Mouse (Mus musculus) cerebellum, adult 8-10 months (tissue): ENCODE data around the gene Dclre1b.
A peak's percentile ranks its signal among the peaks of the same experiment; 100 is the strongest.
"Not testable (repeated sequence)": the region's sequence is repeated elsewhere in the genome, so short reads cannot be mapped to it uniquely, and the experiment has no call there.

ENCODE experiments used
- DNase-seq: peaks from one replicate; pipeline ENCODE4 v3.0.0; 2022

Dclre1b gene

DNA sequence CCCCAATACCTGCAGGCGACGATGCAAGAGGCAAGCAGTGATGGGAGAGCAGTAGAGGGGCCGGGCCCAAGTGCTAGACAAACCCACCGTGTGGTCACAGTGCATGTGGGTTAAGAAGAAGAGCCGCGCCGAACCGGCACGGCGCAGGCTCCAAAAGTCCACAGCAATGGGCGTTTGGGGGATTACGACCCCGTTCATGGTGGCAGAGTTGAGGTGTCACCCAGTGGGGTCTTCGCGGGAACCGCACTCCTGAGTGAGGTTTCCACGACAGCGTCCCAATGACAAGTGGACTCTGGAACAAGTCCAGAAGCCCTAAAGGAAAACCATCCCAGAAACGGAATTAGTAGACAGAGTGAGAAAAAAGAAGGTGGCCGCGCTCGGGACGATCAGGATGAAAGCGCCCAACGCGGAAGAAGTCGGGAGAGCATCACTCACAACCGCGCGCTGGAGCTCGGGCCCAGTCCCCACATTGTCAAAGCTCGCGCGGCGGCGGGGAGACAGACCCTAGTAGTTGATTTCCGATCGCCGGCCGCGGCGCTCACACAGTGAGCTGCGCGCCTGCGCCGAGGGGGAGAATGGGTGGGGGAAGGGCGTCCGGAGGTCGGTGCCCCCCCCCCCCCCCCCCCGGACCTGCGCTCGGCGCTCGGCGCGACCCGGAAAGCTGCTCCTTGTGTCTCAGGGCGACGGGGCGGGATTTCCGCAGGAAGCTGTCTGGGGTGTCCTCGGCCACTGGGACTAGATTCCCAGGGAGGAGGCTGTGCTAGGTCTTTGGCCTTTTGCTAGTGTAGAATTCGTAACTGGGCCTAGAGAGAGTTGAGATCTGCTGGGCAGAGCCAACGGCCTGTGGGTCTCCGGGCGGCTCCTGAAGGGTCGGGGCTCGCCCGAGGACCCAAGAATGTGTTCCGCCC is at the start of gene Dclre1b, which contains the start of the genes Ap4b1 and Gm43064:
Gene Dclre1b, minus strand, starts transcription at position 554 of the 908 bp plus-strand sequence.
Gene Ap4b1, plus strand, starts transcription at position 630 of the 908 bp plus-strand sequence.
Gene Gm43064, plus strand, starts transcription at position 683 of the 908 bp plus-strand sequence.
- peak; percentile 85 for DNase-seq

DNA sequence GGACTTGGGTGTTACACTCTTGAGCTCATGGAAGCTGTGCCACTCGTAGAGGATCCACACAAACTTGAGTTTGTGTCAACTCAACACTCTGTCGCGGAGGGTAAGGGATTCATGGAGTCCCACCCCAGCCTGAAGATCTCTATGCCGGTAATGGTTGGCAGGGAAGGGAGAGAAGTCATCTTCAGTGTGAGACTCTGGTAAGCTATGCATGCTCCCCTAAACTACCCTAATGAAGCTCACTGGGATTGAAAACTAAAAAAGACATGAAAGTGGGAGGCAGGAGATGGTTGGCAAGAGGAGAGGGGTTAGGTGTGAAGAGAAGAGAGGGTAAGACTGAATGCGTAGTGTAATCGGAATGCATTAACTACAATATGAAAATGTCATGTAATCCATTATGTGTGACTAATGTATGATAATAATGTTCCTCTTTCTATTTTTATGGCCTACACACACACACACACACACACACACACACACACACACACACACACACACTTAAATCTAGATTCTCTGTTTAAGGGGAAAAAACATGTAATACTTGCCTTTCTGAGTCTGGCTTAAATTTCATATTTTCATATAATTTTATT is 48.8 kb upstream of the Dclre1b start:
- no peak for DNase-seq

DNA sequence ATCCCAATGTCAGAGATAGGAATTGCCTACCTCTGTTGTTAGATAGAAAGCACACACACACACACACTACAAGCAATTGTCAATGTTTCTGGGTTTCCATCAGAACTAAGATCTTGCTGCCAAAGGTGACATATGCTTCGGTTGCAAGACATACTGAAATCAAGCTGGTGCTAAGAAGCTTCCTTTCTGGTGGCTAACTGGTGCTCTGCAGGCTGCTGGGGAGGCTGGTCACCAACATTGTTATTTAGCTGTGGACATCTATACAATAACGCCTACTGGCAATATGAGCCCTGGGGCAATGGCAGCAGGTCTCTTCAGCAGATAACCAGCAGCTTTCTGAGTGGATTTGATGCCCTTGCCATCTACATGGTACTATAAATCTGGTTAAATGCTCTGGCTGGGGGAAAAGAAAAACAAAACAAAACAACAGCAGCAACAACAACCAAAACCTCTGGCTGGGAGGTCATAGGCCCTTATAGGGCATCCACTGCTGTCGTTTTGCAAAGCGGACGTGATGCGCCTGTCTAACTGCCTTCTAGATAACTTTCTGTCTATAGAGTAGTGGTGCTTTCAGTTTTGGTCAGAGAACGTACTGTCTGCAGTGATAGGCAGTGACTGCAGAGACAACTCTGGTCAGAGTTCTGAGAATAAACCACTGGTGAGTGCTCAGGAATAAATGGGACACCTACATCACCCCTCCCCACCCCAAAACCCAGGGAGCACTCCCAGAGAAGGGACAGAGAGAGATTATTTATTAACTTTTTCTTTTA is 48.0 kb upstream of the Dclre1b start:
- no peak for DNase-seq

DNA sequence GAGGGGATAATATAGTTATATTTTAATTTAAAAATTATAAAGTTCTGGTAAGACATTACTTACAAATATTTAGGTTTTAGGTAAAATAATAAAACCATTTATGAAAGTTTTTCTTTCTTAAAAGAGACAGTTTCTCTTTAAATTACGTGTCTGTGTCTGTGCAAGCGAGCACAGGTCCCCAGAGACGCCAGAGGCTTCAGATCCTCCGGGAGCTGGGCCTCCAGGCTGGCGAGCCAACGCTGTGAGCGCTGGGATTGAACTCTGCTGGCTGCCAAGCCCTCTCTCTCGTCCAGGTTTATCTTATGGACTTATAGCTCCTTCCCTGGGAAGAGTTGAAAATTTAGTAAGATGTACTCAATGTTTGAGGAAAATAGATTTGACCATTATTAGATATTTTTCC is 44.6 kb upstream of the Dclre1b start:
- DNase-seq = no peak

DNA sequence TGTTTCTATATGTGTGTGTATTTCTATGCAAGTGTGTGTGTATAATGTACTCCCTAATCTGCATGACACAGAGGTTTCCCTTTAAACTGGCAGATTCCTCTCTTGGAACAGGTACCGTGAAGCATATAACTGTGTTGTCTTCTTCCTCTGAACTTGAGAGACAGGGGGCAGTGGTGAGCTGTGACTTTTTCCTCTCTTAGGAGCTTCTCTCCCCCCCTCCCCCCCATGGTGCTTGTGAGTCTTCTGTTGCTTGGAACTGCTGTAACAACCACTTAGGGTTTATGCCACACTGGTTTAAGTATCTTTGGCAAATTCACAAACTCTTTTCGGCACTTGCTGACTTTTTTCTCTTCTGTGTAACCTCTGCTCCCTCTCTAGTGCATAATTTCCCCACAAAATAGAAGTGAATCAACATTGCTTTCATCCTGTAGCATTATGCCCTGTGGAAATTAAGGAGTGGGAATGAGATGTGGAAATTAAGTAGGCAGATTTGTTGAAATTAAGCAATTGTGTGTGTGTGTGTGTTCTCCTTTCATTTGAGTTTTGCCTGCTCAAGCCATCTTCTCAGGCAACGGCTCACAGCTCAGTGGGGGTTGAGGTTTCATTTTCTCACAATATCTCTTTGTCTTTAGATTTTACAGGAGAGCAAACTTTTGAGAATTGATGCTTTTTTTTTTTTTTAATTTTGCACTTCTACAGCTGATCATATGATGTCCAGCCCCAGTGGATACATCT is 43.5 kb upstream of the Dclre1b start:
- peak; percentile 89 for DNase-seq

DNA sequence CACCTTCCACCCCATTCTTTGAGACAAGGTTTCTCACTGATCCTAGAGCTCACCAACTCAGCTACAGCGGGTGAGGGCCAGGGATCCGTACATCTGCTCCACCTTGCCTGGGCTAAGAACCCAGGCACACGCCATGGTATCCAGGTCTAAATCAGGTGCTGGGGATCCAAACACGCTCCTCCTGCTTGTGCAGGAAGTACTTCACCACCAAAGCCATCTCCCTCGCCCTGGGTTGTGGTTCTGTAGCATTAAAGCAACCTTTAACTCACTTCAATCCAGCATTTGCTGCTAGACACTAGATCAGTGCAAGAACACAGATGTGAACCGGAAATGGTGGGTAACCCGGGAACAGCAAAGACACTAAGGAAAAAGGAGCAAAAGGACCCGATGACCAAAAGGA is 42.6 kb upstream of the Dclre1b start:
- peak; percentile 59 for DNase-seq

DNA sequence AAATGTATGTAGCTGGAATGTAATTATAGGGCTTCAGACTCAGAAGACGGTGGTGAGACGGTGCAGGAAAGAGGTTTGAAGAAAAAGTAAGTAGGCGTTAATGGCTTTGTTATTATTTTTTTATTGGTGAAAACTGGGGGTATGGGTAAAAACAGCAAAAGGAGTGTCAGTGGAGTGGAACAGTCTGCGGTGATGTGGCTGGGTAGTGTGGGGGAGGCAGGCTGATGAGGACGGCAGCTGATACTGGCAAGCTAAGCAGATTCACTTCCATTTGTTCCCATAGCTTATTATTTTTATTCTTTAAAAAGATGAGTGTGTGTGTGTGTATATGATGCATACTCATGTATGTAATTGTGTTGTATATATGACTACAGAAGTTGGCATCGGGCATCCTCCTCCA is 42.2 kb upstream of the Dclre1b start:
- peak; percentile 53 for DNase-seq

DNA sequence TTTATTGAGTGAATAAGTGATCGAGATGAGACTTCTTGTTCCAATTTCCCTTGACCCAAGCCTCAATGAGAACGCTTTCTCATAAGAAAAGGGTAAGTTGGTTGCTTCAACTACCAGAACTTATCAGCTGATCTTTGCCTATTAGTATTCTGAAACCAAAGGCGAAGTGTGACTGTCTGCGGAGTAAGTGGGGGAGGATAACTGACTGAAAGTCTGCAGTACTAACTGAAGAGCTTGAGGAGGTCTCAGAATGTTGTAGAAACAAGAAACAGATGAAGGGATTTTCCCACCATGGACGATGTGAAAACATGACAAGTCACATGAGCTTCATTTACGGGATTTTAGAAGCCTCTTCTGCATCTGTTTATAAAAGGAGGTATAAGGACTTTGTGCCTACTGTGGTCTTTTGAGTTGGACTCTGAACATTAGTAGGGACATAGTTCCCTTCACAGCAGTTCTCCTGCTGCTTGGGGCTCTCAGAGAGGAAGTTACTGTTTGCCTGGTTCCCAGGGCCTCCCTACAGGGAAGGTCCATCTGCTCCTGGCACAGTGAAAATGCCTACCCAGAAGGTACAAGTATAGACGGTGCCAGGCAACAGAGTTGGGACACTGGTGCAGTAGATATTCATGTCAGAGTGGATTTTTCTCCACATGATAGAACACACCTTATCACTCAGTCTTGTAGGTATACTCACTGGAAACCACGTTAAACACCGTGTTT is 41.6 kb upstream of the Dclre1b start:
- peak; percentile 89 for DNase-seq

DNA sequence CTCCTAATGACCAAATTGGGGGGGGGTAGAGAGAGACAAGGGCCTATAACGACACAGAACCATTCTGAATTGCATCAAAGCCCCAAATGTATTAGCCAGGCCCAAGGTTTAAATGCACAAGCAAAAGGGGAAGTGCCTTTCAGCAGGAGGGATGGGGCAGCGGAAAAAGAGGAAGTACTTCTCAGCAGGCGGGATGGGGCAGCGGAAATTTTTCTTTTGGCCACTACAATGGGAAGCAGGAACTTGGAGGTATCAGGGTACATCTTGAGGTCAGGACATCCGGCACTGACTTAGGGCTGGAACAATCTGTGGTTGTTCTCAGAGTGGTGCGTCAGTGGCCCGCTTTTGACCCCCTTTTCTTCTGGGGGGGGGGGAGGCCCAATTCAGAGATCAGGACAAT is 31.7 kb upstream of the Dclre1b start:
- not testable (repeated sequence) for DNase-seq

DNA sequence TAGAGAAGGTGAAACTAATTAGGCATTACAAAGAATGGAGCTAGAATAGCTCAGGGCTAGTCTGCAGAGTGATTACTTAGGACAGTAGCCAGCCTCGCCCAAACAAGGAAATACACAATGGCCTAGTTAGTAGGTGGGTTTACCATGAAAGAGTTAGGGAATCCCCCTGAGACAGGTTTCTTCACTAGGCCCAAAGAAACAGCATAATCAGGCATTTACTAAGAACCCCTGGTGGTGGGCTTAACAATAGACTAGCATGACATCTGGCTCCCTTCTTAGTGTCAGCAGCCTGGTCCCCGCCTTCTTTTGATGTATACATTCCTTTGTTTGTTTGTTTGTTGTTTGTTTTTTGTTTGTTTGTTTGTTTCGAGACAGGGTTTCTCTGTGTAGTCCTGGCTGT is 31.0 kb upstream of the Dclre1b start:
- DNase-seq = not testable (repeated sequence)

DNA sequence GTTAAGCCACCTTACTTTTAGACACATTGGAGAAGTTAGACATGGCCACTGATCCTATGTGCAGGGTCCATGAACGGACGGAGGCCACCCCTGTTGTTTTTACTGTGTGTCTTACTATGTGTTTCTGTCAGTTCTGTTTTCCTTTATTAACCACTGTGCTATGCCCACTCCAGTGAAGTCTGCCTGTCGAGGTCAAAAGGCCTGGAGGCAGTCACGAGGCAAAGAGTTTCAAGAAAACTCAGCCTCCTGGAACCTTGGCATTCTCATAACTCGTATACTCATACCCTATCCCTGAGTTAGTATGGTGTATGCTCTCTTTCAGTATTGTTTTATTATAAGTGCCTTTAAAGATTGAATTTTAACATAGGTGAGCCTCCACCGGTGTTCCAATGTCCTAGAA is 30.5 kb upstream of the Dclre1b start:
- DNase-seq = no peak

DNA sequence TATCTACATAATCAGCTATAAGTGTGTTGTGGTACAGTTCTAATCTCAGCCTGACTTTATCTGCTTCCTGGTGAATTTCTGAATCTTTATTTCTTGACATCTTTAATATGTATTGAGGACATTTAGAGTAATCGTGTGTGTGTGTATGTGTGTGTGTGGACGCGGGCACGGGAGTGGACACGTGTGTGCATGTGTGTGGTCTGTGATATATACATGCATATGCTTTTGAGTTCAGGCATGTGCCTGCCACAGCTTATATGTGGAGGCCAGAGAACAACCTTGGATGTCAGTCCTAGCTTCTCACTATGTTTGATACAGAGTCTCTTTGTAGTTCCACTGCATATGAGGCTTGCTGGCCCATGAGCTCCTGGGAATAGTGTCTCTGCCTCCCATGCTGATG is 27.2 kb upstream of the Dclre1b start:
- DNase-seq = no peak

DNA sequence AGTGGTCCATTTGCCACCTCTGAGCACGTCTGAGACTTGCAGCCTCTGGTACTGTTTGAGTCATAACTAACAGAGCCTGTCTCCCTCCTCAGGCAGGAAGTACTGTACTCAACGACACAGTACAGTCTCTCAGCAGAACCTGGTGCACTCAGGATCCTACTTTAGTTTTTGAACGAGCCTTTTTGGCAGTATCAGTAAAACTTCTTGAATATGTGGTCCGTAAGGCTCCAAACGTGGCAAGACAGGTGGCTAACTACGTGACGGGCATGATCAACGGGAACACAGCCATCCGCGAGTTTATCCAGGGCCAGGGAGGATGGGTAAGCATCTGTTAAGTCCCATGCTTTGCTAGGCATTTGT is 26.7 kb upstream of the Dclre1b start:
- peak; percentile 63 for DNase-seq

DNA sequence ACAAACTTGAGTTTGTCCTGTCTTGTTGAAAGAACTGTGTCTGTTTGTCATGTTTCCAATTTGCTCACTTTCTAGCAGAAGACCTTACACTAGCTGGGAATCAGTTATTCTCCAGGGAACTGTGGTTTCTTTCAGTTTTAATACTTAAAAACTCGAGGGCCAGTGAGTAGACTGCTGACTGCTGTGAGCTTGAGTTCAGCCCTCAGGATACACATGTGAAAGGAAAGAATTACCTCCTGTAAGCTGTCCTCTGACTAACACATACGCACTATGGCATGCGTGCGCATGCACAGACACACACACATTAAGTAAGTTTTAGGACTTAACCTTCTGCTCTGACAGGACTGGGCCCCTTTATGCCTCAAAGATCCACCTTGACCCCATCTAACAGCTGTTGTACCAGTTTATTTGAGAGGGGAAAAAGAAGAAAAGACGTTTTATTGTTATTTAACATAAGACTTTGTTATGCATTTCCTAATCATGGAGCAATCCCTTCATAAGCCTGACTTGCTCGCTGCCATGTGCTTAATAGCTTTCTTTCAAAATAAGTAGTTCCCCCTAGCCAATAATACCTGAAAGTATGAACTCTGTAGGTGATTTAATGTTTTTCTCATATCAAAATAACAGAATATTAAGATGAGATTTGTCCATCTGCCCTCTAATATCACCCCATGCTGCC is 26.2 kb upstream of the Dclre1b start:
- DNase-seq = no peak

DNA sequence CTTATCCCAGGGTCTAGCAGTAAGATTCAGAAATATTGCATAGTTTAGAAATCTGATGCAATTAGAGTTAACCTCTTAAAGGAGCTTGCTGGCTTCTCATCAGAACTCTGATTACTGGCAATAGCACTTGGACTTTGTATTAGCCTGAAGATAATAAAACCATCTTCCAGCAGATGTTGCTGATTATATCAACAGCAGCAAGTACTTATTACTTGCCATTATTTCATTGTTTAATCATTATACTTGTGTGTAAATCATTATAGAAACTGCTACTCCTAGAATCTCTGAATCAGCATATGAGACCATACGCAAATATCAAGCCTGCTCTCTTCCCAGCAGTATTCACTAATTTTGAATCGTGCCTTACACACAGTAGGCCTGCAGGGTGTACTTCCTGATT is 24.8 kb upstream of the Dclre1b start:
- DNase-seq = no peak

DNA sequence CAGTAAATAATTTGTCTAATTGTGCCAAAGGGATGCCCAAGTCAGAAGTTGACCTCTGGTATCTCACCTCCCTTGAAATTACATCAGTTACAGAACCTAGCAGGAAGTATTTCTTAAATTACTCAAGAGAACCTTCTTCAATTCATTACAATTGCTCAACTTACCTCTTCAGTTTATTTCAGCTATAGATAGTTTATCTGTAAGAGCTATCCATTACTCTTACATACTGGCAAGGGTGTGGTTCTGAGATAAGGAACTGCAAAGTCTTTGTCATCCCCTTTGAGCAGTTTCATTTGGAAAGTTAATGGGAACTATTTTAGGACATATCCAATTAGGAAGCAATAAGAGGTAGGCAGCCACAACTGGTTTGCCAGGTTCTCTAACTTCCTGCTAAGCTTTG is 23.2 kb upstream of the Dclre1b start, which contains the start of gene Bcl2l15:
Gene Bcl2l15, plus strand, starts transcription at position 176 of the 400 bp plus-strand sequence.
- no peak for DNase-seq

DNA sequence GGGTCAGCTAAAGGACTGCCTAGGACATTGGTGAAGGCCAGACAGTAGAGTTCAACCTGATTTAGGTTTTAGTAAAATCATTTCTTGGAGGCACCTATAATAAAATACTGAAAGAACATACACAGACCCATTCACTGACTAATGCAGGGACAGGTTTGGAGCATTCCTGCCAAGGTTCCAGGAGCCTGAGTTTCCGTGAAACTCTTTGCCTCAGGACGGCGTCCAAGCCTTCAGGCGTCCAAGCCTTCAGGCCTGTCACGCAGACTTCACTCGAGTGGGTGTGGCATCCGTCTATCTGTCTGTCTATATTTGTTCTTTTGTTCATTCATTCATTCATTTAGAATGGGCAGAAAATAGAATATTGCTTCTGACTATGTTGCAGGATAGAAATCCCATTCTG is 21.9 kb upstream of the Dclre1b start:
- no peak for DNase-seq

DNA sequence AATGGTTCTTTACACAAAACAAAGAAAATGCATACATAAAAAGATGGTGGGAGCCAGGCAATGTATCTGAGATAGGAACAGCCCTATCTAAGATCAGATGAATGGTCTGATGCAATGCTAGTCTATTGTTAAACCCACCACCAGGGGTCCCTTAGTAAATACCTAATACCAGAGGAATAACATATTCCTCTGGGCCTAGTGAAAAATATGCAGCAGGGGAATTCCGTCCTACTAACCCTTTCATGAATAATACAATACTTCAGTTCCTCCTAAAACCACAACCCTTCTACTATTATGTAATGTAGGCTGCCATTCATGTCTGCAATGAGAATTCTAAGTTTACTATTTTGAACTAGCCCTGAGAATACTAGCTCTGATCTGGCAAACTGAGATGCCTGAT is 21.4 kb upstream of the Dclre1b start:
- not testable (repeated sequence) for DNase-seq

DNA sequence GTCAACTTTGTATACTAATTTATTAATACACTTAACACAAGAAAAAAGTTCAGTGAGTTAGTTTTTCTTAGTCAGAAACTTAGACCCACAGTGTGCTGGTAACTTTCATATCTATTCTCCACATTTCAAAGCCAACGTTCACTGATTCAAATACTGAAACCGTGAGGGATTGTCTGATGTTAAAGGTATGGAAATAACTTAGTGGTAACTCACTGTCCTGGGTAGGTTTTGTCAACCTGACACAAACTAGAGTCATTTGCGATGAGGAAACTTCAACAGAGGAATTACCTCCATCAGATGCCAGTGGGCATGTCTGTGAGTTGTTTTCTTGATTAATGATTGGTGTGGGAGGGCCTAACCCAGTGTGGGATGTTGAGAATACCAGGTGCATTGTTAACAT is 19.8 kb upstream of the Dclre1b start:
- no peak for DNase-seq

DNA sequence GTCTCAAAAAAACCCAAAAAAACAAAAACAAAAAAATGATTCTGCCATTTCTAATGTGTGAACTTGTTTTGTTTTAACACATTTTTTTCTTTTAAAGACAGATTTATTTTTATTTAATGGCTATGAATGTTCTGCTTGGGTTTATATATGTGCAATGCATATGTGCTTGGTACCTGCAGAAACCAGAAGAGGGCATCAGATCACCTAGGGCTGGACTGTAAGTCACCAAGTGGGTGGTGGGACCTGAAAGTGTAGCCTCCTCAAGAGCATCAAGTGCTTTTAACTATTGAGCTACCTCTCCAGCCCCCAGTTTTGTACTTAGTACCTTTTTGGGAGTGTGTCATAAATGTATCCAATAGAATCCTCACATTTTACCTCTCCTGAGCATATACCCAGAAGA is 18.3 kb upstream of the Dclre1b start:
- no peak for DNase-seq

DNA sequence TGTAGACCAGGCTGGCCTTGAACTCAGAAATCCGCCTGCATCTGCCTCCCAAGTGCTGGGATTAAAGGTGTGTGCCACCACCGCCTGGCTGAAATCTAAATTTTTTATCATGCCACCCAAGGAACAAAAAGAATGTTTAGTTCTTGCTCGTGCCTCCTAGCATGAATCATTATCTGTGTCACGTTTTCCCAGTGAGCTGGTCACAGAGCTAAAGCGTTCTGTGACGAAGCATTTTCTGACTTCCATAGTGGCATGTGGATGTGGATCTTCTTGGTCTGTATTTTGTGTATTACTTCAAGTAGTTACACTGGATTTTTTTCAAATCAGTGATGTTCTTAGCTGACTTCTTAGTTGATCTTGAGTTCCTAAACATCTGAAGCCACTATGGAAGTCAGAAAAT is 1.7 kb upstream of the Dclre1b start:
- no peak for DNase-seq

DNA sequence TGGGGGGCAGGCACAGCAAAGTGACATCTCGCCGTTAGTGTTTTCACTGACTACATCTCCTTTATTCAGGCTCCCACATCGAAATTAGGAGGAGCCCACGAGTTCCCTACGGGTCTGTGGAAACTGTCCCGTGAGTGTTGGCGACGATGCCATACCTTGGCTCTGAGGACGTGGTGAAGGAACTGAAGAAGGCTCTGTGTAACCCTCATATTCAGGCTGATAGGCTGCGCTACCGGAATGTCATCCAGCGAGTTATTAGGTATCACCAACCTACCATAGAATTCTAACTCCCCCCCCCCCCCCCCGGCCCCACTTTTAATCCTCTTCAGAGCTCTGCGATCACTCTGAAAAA is 531 bp upstream of the Dclre1b start:
- DNase-seq = no peak
